Mouse (Mus musculus) kidney, postnatal 10 days (tissue): ENCODE data around the gene Rhox4g.
"Not testable (repeated sequence)": the region's sequence is repeated elsewhere in the genome, so short reads cannot be mapped to it uniquely, and the experiment has no call there.

ENCODE experiments used
- DNase-seq: peaks from one replicate; pipeline ENCODE4 v3.0.0; 2021; ENCODE audit warnings: mixed read lengths

The Rhox4g gene

DNA sequence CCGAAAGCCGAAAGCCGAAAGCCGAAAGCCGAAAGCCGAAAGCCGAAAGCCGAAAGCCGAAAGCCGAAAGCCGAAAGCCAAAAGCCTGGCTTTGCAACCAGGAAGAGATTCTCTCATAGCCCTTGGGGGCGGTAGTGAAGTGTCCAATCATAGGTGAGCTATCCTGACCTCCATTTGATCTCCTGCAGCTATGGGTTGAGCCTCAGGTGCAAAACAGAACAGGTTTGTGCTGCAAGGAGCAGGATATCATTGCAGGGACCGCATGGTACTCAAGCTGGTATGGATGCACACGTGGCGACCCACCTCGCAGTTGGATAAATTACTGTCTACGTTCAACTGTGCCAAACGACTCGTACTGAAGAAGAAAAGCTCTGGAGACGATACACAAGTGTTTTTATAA lies at the start of gene Rhox4g:
Rhox4g (minus strand) TSS at position 101 of the 400 bp plus-strand sequence.
- DNase-seq, result not testable (repeated sequence)

DNA sequence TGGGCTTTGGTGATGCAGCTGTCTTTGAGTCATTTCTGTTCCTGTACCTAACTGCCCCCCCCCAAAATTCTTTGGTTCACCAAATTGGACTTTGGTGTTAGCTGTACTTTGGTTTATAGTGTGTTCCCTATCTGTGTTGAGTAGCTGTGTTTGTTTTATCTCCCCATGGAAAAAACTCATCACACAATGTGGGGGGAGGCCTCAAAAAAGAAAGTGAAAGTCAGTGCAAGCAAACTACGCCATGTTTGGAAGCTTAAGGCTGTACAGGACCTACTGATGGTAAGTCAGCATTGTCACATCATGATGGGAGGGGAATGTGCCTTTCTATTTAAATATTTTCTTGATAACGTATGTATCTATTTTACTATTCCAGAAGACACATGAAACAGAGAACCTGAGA lies 41.1 kb upstream of the Rhox4g start:
- DNase-seq, result no peak

DNA sequence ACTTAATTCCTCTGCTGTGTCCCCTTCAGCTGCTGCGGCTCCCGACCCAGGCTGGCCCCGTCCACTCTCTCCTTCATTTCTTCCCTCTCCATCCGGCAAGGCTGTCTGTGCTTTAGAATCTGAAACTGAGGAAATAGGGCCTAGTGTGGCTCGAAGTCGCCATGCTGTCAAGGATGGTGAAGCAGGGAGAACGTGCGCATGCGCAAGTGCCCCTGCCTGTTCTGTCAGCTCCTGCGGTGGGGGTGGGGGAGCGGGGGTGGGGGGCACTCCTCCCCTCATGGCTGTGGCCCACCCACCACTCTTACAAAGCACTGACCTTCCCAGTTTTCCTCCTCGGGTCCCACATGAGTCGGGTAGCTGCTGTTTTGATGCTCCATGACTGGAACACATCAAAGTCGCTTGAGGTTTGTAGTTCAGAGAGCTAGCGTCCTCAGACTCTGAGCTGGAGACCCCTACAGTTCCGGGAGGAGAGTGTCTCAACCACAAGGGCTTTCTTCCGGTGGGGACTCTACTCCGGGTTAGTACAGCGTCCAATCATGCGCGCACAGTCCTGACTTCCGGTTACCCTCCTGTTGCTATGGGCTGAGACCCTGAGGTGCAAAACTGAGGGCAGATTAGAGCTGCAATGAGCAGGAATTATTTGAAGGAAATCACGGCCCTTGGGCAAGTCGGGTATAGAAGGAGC lies 32.0 kb upstream of the Rhox4g start:
- no peak for DNase-seq

DNA sequence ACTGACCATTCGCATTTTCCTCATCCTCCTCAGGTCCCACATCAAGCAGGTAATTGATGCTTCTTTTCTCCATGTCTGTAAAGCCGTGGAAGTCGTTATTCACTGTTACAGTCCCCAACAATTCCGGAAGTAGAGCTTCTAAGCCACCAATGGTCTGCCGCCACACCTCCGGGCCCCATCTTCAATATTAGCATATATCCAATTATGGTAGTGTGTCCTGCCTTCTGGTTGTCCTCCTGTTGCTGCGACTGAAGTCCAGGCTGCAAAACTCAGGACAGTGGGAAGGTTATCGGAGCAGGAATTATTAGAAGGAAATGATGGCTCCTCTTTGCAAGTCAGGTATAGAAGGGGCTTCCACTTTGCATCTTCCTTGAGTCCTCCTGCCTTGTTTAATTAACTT lies 22.1 kb upstream of the Rhox4g start, which contains the start of gene Rhox2h:
Rhox2h (minus strand) TSS at position 101 of the 400 bp plus-strand sequence.
- DNase-seq, result not testable (repeated sequence)

DNA sequence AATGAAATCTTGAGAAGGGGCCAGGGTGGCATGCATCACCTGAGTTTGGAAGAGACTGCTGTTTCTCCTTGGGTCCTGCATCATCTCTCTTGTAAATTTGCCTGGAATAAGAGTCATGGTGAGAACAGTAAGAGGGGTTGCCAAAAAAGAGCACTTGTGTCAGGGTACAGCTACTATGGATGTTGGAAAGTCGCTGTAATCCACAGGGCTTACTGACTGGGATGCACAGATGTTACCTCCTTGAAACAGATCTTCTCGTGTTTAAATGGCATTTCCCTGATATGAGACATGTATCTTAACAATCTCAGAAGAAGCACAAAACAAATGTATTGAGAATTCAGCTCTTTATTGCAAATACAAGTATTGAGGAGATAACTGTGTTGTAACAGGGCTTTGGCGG lies 17.5 kb upstream of the Rhox4g start, which contains the start of gene Rhox3h:
Rhox3h (minus strand) TSS at position 101 of the 400 bp plus-strand sequence.
- not testable (repeated sequence) for DNase-seq

DNA sequence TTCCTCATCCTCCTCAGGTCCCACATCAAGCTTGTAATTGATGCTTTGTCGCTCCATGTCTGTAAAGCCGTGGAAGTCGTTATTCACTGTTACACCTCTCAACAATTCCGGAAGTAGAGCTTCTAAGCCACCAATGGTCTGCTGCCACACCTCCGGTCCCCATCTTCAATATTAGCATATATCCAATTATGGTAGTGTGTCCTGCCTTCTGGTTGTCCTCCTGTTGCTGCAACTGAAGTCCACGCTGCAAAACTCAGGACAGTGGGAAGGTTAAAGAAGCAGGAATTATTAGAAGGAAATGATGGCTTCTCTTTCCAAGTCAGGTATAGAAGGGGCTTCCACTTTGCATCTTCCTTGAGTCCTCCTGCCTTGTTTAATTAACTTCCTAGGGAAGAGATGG lies 7.8 kb downstream of the Rhox4g start, which contains the start of gene Rhox2g:
Rhox2g (minus strand) TSS at position 101 of the 400 bp plus-strand sequence.
- DNase-seq, result not testable (repeated sequence)

DNA sequence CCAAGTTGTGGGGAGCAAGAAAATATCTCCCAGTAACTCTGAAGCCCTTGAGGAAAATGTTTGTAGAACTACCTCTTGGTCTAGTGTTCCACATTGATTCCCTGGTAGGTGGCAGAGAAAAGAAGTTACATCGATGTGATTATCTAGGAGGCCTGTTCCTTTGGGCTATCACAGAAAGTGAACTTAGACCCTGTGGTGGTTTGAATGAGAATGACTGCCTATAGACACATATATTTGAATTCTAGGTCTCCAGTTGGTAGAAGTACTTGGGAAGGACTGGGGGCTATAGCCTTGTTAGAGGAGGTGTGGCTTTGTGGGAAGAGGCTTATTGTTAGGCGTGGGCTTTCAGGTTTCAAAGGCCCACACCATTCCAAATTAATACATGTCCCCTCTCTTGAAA lies 22.6 kb downstream of the Rhox4g start, which contains the start of gene Rhox3g:
Rhox3g (minus strand) TSS at position 101 of the 400 bp plus-strand sequence.
- DNase-seq, result not testable (repeated sequence)

DNA sequence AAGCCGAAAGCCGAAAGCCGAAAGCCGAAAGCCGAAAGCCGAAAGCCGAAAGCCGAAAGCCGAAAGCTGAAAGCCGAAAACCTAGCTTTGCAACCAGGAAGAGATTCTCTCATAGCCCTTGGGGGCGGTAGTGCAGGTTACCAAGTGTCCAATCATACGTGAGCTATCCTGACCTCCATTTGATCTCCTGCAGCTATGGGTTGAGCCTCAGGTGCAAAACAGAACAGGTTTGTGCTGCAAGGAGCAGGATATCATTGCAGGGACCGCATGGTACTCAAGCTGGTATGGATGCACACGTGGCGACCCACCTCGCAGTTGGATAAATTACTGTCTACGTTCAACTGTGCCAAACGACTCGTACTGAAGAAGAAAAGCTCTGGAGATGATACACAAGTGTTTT lies 43.5 kb downstream of the Rhox4g start, which contains the start of gene Rhox4f:
Rhox4f (minus strand) TSS at position 101 of the 400 bp plus-strand sequence.
- DNase-seq, result not testable (repeated sequence)
